Mouse (Mus musculus) left cerebral cortex, postnatal 14 days (tissue): ENCODE results near the gene Iqschfp. TPM values are rescaled to one million over a fixed set of nuclear protein-coding genes. Genes with fewer than 3 reads are reported as not detected.

ENCODE experiments used
- DNase-seq, 2 experiments: peaks; one replicate each; pipeline ENCODE4 v3.0.0; 2021 to 2022; ENCODE audit warnings: low spot score in 2 of 2, mixed read lengths in 1 of 2
- intact Hi-C: fragments of 180-260 bp; cut with DNase I; formaldehyde crosslinking; loops from one replicate; pipeline ENCODE4 v1.15.1; 2025
- total RNA-seq, 2 experiments: library from RNA; stranded (reverse); gene quantifications; 2 replicates each; pipeline ENCODE4 v1.2.3; 2021

Gene Iqschfp
- total RNA-seq, 2 experiments from 2014 or later, result 7.4 to 12.2 TPM

- DNase-seq, result peak in 1 of 2 experiments; percentile 82
Measured at GRCm38 (mm10) chr3:68602891-68603290, 710.9 kb downstream of the Iqschfp start.

GRCm38 (mm10) chr3:68604467-68604866 lies 712.4 kb downstream of the Iqschfp start:
- DNase-seq, result no peak
- intact Hi-C loops, result no loop called here

More at GRCm38 (mm10) chr3:68602891-68603290, 710.9 kb downstream of the Iqschfp start:
- intact Hi-C loops, result loop anchor here (2.0 kb wide), 1 partner anchor 26 kb away; no protein-coding TSS in a partner anchor

- intact Hi-C loops, result no loop called here
- DNase-seq, result no peak
Measured at GRCm38 (mm10) chr3:68604962-68605361, 712.9 kb downstream of the Iqschfp start.

- intact Hi-C loops, result no loop called here
- peak in 1 of 2 experiments; percentile 61 for DNase-seq
Measured at GRCm38 (mm10) chr3:68605942-68606603, 714.0 kb downstream of the Iqschfp start.

GRCm38 (mm10) chr3:68606730-68607129 lies 714.7 kb downstream of the Iqschfp start:
- peak; percentile 53 to 62 for DNase-seq
- intact Hi-C loops, result no loop called here

- intact Hi-C loops, result no loop called here
- DNase-seq, result no peak
Measured at GRCm38 (mm10) chr3:68607336-68607735, 715.3 kb downstream of the Iqschfp start.

GRCm38 (mm10) chr3:68608848-68609497 lies 716.9 kb downstream of the Iqschfp start:
- DNase-seq, result peak; percentile 77 to 84
- intact Hi-C loops, result no loop called here

- intact Hi-C loops, result no loop called here
- DNase-seq, result no peak
Measured at GRCm38 (mm10) chr3:68610011-68610410, 718.0 kb downstream of the Iqschfp start.

GRCm38 (mm10) chr3:68610598-68611261 lies 718.7 kb downstream of the Iqschfp start:
- intact Hi-C loops, result no loop called here
- no peak for DNase-seq

- DNase-seq, result peak in 1 of 2 experiments; percentile 71
- intact Hi-C loops, result loop anchor here (5.0 kb wide), 1 partner anchor 82 kb away; no protein-coding TSS in a partner anchor
Measured at GRCm38 (mm10) chr3:68615042-68615810, 723.2 kb downstream of the Iqschfp start.

- intact Hi-C loops, result loop anchor here (5.0 kb wide), 1 partner anchor 81 kb away; no protein-coding TSS in a partner anchor
- DNase-seq, result no peak
Measured at GRCm38 (mm10) chr3:68616363-68616762, 724.3 kb downstream of the Iqschfp start.

GRCm38 (mm10) chr3:68617708-68618107 lies 725.7 kb downstream of the Iqschfp start:
- DNase-seq, result no peak
- intact Hi-C loops, result loop anchor here (5.0 kb wide), 1 partner anchor 80 kb away; no protein-coding TSS in a partner anchor

GRCm38 (mm10) chr3:68619097-68619496 lies 727.1 kb downstream of the Iqschfp start:
- DNase-seq, result no peak

GRCm38 (mm10) chr3:68621971-68622370 lies 729.9 kb downstream of the Iqschfp start:
- intact Hi-C loops, result no loop called here
- DNase-seq, result no peak

More at GRCm38 (mm10) chr3:68619097-68619496, 727.1 kb downstream of the Iqschfp start:
- intact Hi-C loops, result loop anchor here (5.0 kb wide), 1 partner anchor 78 kb away; no protein-coding TSS in a partner anchor

GRCm38 (mm10) chr3:68623036-68623435 lies 731.0 kb downstream of the Iqschfp start:
- DNase-seq, result no peak
- intact Hi-C loops, result no loop called here

GRCm38 (mm10) chr3:68624471-68624870 lies 732.4 kb downstream of the Iqschfp start:
- no peak for DNase-seq
- intact Hi-C loops, result no loop called here

- DNase-seq, result no peak
- intact Hi-C loops, result no loop called here
Measured at GRCm38 (mm10) chr3:68630261-68630660, 738.2 kb downstream of the Iqschfp start.

- intact Hi-C loops, result no loop called here
- DNase-seq, result no peak
Measured at GRCm38 (mm10) chr3:68630821-68631220, 738.8 kb downstream of the Iqschfp start.

- intact Hi-C loops, result no loop called here
- DNase-seq, result no peak
Measured at GRCm38 (mm10) chr3:68632714-68633113, 740.7 kb downstream of the Iqschfp start.
